ENCODE assay signal across 9 mouse cellular contexts in the genomic region with DNA sequence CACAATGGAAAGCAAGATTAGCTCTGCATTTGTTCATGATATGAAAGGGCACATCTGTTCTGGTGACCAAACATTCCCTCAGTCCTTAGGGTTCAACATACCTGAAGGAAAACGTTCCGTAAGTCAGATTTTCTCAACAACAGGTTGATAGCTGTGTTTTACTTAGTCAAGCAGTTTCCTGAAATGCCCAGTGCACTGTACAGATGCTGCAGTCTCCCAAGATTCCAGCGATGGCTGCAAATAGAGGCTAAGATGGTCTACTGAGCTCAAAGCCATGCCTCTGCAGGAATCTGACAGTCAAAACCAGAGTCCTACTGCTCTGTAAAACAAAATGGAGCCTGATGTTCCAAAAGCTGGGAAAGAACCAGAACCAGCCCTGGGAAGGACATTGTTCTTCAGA.
DNase-seq lines count a peak whose midpoint lies in the region; ATAC-seq lines count a peak whose summit lies in the region.
"Had no signal": no experiment of that assay in that cellular context is flagged by ENCODE, and none has a peak within 500 bp of the region (broad histone marks: within the 10 kb centered on the region; RNA-seq: fewer than 3 reads in every experiment).

No protein-coding gene starts in this region.

- no peak for DNase-seq in heart, postnatal 10 days
- DNase-seq in brain, embryonic 18.5 days (ENCODE audit: low read depth, low spot score) = peak; percentile 18
- DNase-seq in hindbrain, embryonic 14.5 days (ENCODE audit: low spot score) = no peak
- peak; percentile 58 for DNase-seq in midbrain, embryonic 14.5 days
- no peak for DNase-seq in thymus, postnatal 10 days (ENCODE audit: low spot score in 2 of 2)
- DNase-seq in adrenal gland, postnatal 10 days = no peak
- DNase-seq in left cerebral cortex, postnatal 36 days (ENCODE audit: low spot score in 2 of 2) = no peak
- DNase-seq: adrenal gland, postnatal 25 days had no signal

- H3K27me3 ChIP-seq in heart, embryonic 14.5 days (ENCODE audit: control insufficient read depth, insufficient read depth, low read length) = no peaks in the 10 kb centered on the region
- no peaks in the 10 kb centered on the region for H3K27me3 ChIP-seq in hindbrain, embryonic 14.5 days (ENCODE audit: control insufficient read depth, insufficient read depth, low read length)
- H3K27me3 ChIP-seq in midbrain, embryonic 14.5 days (ENCODE audit: control insufficient read depth, insufficient read depth, low read length) = no peaks in the 10 kb centered on the region

- H3K4me1 ChIP-seq in heart, embryonic 14.5 days (ENCODE audit: control insufficient read depth in 2 of 2, insufficient read depth in 2 of 2, low read length in 2 of 2) = peaks cover 3 to 9% of the 10 kb centered on the region in 2 experiments; a peak in 3 of 4 replicates
- H3K4me1 ChIP-seq in hindbrain, embryonic 14.5 days (replicated peaks; ENCODE audit: control insufficient read depth, insufficient read depth, low read length) = peaks cover 30% of the 10 kb centered on the region; the same call in 1 of the 2 replicates
- peaks cover 23% of the 10 kb centered on the region for H3K4me1 ChIP-seq in midbrain, embryonic 14.5 days (ENCODE audit: control insufficient read depth, insufficient read depth, low read length)

- peak overlapping the region in 1 of 2 experiments; percentile 20; a peak in 2 of 4 replicates for H3K4me3 ChIP-seq in heart, embryonic 14.5 days (ENCODE audit: control insufficient read depth in 1 of 2, insufficient read depth in 1 of 2, low read depth in 1 of 2, low read length in 2 of 2)
- H3K4me3 ChIP-seq in hindbrain, embryonic 14.5 days (replicated peaks; ENCODE audit: low read length) = no peak overlapping the region
- no peak overlapping the region for H3K4me3 ChIP-seq in midbrain, embryonic 14.5 days (replicated peaks; ENCODE audit: low read depth, low read length)

- peak overlapping the region; percentile 55 for H3K4me2 ChIP-seq in heart, embryonic 14.5 days (ENCODE audit: low read length)
- H3K4me2 ChIP-seq in hindbrain, embryonic 14.5 days (replicated peaks) = peak overlapping the region; percentile 33
- peak overlapping the region; percentile 26 for H3K4me2 ChIP-seq in midbrain, embryonic 14.5 days (ENCODE audit: low read length)

- intact Hi-C loops in heart, postnatal 10 days (cut with DNase I) = loop anchor here (1.0 to 5.0 kb wide), 3 partner anchors 668 to 908 kb away; no protein-coding TSS in a partner anchor
- intact Hi-C loops in left cerebral cortex, postnatal 36 days (cut with DNase I) = loop anchor here (2.0 to 5.0 kb wide), 3 partner anchors 668 to 903 kb away; no protein-coding TSS in a partner anchor

- peak overlapping the region; percentile 28; the same call in 1 of the 2 replicates for H3K9ac ChIP-seq in heart, embryonic 14.5 days (ENCODE audit: low read length)
- peak overlapping the region; percentile 16 for H3K9ac ChIP-seq in hindbrain, embryonic 14.5 days
- H3K9ac ChIP-seq in midbrain, embryonic 14.5 days (replicated peaks; ENCODE audit: low read length) = no peak overlapping the region

- H3K36me3 ChIP-seq in heart, embryonic 14.5 days (ENCODE audit: control insufficient read depth, insufficient read depth, low read length) = no peaks in the 10 kb centered on the region
- no peaks in the 10 kb centered on the region for H3K36me3 ChIP-seq in hindbrain, embryonic 14.5 days (replicated peaks; ENCODE audit: control insufficient read depth, insufficient read depth)
- H3K36me3 ChIP-seq in midbrain, embryonic 14.5 days (ENCODE audit: control insufficient read depth, insufficient read depth, low read length) = no peaks in the 10 kb centered on the region

- ATAC-seq in heart, embryonic 14.5 days (ENCODE audit: insufficient number of reproducible peaks, insufficient read depth, low FRiP score, low read depth) = no peak
- ATAC-seq in hindbrain, embryonic 14.5 days (ENCODE audit: low FRiP score) = no peak
- peak; percentile 26; the same call in 1 of the 2 replicates for ATAC-seq in midbrain, embryonic 14.5 days (ENCODE audit: low FRiP score, low TSS enrichment)

- no peaks in the 10 kb centered on the region for H3K9me3 ChIP-seq in heart, embryonic 14.5 days (ENCODE audit: control insufficient read depth, low read length)
- no peaks in the 10 kb centered on the region for H3K9me3 ChIP-seq in hindbrain, embryonic 14.5 days (ENCODE audit: control insufficient read depth, low read length)
- no peaks in the 10 kb centered on the region for H3K9me3 ChIP-seq in midbrain, embryonic 14.5 days (ENCODE audit: control insufficient read depth, low read length)

- H3K27ac ChIP-seq in heart, embryonic 14.5 days (replicated peaks in 1 of 2; ENCODE audit: control insufficient read depth in 1 of 2, insufficient read depth in 1 of 2, low read depth in 2 of 2, low read length in 2 of 2) = peak overlapping the region; percentile 33 to 73; a peak in 2 of 4 replicates
- peak overlapping the region; percentile 80 for H3K27ac ChIP-seq in hindbrain, embryonic 14.5 days
- peak overlapping the region; percentile 66 for H3K27ac ChIP-seq in midbrain, embryonic 14.5 days (replicated peaks; ENCODE audit: low read depth, low read length)

- WGBS in heart, embryonic 14.5 days = 38% methylated on average over 3 of the region's 3 CpGs
- 43% methylated on average over 3 of the region's 3 CpGs for WGBS in hindbrain, embryonic 14.5 days
- 45% methylated on average over 3 of the region's 3 CpGs for WGBS in midbrain, embryonic 14.5 days

Comparison
In these comparisons a context has a peak if more than half of its experiments do, and no peak if none do; other contexts are left out.
1. DNase-seq: peak in brain, embryonic 18.5 days (single experiment) and midbrain, embryonic 14.5 days (single experiment); none in heart, postnatal 10 days (0 of 2), hindbrain, embryonic 14.5 days (single experiment), thymus, postnatal 10 days (0 of 2), adrenal gland, postnatal 10 days (single experiment) and left cerebral cortex, postnatal 36 days (0 of 2).
2. Peak in every context shown above with its lines, with median percentiles within 50 percentile points of each other: H3K27ac ChIP-seq and H3K4me2 ChIP-seq.